Comparison of ENCODE assay signal across 9 mouse cellular contexts in genomic region chr6:89363107-89363451, GRCm38 (mm10). TPM values are rescaled to one million over a fixed set of nuclear protein-coding genes. Genes with fewer than 3 reads are reported as not detected.
A peak's percentile ranks its signal among the peaks of the same experiment; 100 is the strongest.
DNase-seq lines count a peak whose midpoint lies in the region; ATAC-seq and TF ChIP-seq lines count a peak whose summit lies in the region.
"Had no signal": no experiment of that assay in that cellular context is flagged by ENCODE, and none has a peak within 500 bp of the region (broad histone marks: within the 10 kb centered on the region; RNA-seq: fewer than 3 reads in every experiment).

No protein-coding gene starts in this region.

- no peak overlapping the region for H3ac ChIP-seq in myocyte (ENCODE audit: control insufficient read depth, insufficient read length)

- peak overlapping the region; percentile 50; the same call in 1 of the 2 replicates for H3K9ac ChIP-seq in kidney, postnatal 0 days (ENCODE audit: low read depth, low read length)
- peak overlapping the region; percentile 69 for H3K9ac ChIP-seq in embryonic facial prominence, embryonic 14.5 days (ENCODE audit: low read depth, low read length)
- H3K9ac ChIP-seq in intestine, embryonic 14.5 days (ENCODE audit: low read length): peak overlapping the region; percentile 32

- no peak for TF ChIP-seq POLR2A in myocyte (IDR thresholded peaks at IDR 0.05; ENCODE audit: insufficient read length, low read depth)

- no peaks in the 10 kb centered on the region for H3K9me3 ChIP-seq in kidney, postnatal 0 days (replicated peaks; ENCODE audit: low read length)
- H3K9me3 ChIP-seq in embryonic facial prominence, embryonic 14.5 days (ENCODE audit: control insufficient read depth, low read length): peaks cover 6% of the 10 kb centered on the region; the same call in 1 of the 2 replicates
- 0 out of 2 replicates have a peak, but pooled peaks cover 3% of the 10 kb centered on the region for H3K9me3 ChIP-seq in intestine, embryonic 14.5 days (ENCODE audit: control insufficient read depth, low read length)

- H3K4me3 ChIP-seq in kidney, postnatal 0 days (replicated peaks; ENCODE audit: low read depth, low read length): peak overlapping the region; percentile 27
- peak overlapping the region; percentile 98 for H3K4me3 ChIP-seq in embryonic facial prominence, embryonic 14.5 days (ENCODE audit: low read depth, low read length)
- peak overlapping the region; percentile 95 for H3K4me3 ChIP-seq in intestine, embryonic 14.5 days (ENCODE audit: low read depth, low read length)
- H3K4me3 ChIP-seq in myocyte: no peak overlapping the region

- no peak overlapping the region for H3K27ac ChIP-seq in kidney, postnatal 0 days
- H3K27ac ChIP-seq in embryonic facial prominence, embryonic 14.5 days (replicated peaks; ENCODE audit: low read depth, low read length): no peak overlapping the region
- no peak overlapping the region for H3K27ac ChIP-seq in intestine, embryonic 14.5 days (ENCODE audit: low read depth)

- H3K36me3 ChIP-seq in kidney, postnatal 0 days (ENCODE audit: insufficient read depth, low read length): no peaks in the 10 kb centered on the region
- H3K36me3 ChIP-seq in embryonic facial prominence, embryonic 14.5 days (ENCODE audit: control insufficient read depth, insufficient read depth, low read length): no peaks in the 10 kb centered on the region
- H3K36me3 ChIP-seq in intestine, embryonic 14.5 days (ENCODE audit: control insufficient read depth, insufficient read depth, low read length): no peaks in the 10 kb centered on the region
- H3K36me3 ChIP-seq in myocyte (ENCODE audit: control insufficient read depth, insufficient read depth): no peaks in the 10 kb centered on the region

- peaks cover 24% of the 10 kb centered on the region for H3K4me1 ChIP-seq in kidney, postnatal 0 days (replicated peaks; ENCODE audit: insufficient read depth, low read length)
- H3K4me1 ChIP-seq in embryonic facial prominence, embryonic 14.5 days (ENCODE audit: control insufficient read depth, insufficient read depth, low read length): peaks cover 29% of the 10 kb centered on the region
- peaks cover 27% of the 10 kb centered on the region for H3K4me1 ChIP-seq in intestine, embryonic 14.5 days (replicated peaks; ENCODE audit: control insufficient read depth, insufficient read depth, low read length)

- peaks cover 37% of the 10 kb centered on the region for H3K79me2 ChIP-seq in myocyte (ENCODE audit: control insufficient read depth, insufficient read depth)

- no peaks in the 10 kb centered on the region for H3K27me3 ChIP-seq in kidney, postnatal 0 days (ENCODE audit: insufficient read depth, low read length)
- no peaks in the 10 kb centered on the region for H3K27me3 ChIP-seq in embryonic facial prominence, embryonic 14.5 days (replicated peaks; ENCODE audit: control insufficient read depth, insufficient read depth, low read length)
- peaks cover 8% of the 10 kb centered on the region; the same call in 1 of the 2 replicates for H3K27me3 ChIP-seq in intestine, embryonic 14.5 days (replicated peaks; ENCODE audit: control insufficient read depth, insufficient read depth, low read length)
- H3K27me3 ChIP-seq in myocyte (ENCODE audit: control insufficient read depth, insufficient read depth, insufficient read length): no peaks in the 10 kb centered on the region
- H3K27me3 ChIP-seq: Patski had no signal

- no peak; the same call in 1 of the 2 replicates for ATAC-seq in kidney, postnatal 0 days (replicated peaks; ENCODE audit: low FRiP score, low read depth)
- peak; percentile 12; the same call in 1 of the 2 replicates for ATAC-seq in embryonic facial prominence, embryonic 14.5 days (ENCODE audit: low read depth)
- no peak for ATAC-seq in intestine, embryonic 14.5 days (replicated peaks; ENCODE audit: low FRiP score, low TSS enrichment, low read depth)
- no peak for ATAC-seq in inflammation-experienced regulatory T-cells, adult 6 months

- TF ChIP-seq CTCF in kidney, postnatal 0 days (IDR thresholded peaks at IDR 0.05; ENCODE audit: low read depth): no peak; the same call in 1 of the 2 replicates

- DNase-seq in kidney, postnatal 0 days (ENCODE audit: low spot score): no peak
- no peak for DNase-seq in kidney, postnatal 10 days
- DNase-seq in embryonic facial prominence, embryonic 14.5 days (ENCODE audit: low spot score): no peak
- DNase-seq in intestine, embryonic 14.5 days (ENCODE audit: low spot score): no peak
- no peak for DNase-seq in adipocyte (ENCODE audit: low spot score)
- no peak for DNase-seq in right cerebral cortex, postnatal 10 days (ENCODE audit: low spot score in 2 of 2)

- 7% methylated on average over 16 of the region's 16 CpGs for WGBS in kidney, postnatal 0 days
- WGBS in embryonic facial prominence, embryonic 14.5 days: 4% methylated on average over 16 of the region's 16 CpGs
- 6% methylated on average over 16 of the region's 16 CpGs for WGBS in intestine, embryonic 14.5 days

- peak overlapping the region; percentile 90 for H3K4me2 ChIP-seq in kidney, postnatal 0 days (ENCODE audit: low read length)
- peak overlapping the region; percentile 100 for H3K4me2 ChIP-seq in embryonic facial prominence, embryonic 14.5 days (ENCODE audit: low read depth, low read length)
- peak overlapping the region; percentile 99 for H3K4me2 ChIP-seq in intestine, embryonic 14.5 days (ENCODE audit: low read length)
- peak overlapping the region; percentile 76 for H3K4me2 ChIP-seq in myocyte (ENCODE audit: low read depth)

TF ChIP-seq in myocyte, 11 proteins besides CTCF, POLR2A, EP300 and RAD21:
- TF ChIP-seq TCF3 (IDR thresholded peaks at IDR 0.05; ENCODE audit: insufficient read length, low read depth): no peak
- TF ChIP-seq USF1 (IDR thresholded peaks at IDR 0.05; ENCODE audit: low read depth): no peak
- TF ChIP-seq MYOD1 (IDR thresholded peaks at IDR 0.05; ENCODE audit: control insufficient read depth in 1 of 3, insufficient read length in 2 of 3, low read depth in 2 of 3): no peak
- no peak for TF ChIP-seq TCF12 (IDR thresholded peaks at IDR 0.05; ENCODE audit: insufficient read depth, poor library complexity, severe bottlenecking)
- no peak for TF ChIP-seq MAX (IDR thresholded peaks at IDR 0.05; ENCODE audit: low read depth)
- TF ChIP-seq CEBPB (IDR thresholded peaks at IDR 0.05; ENCODE audit: insufficient read depth, poor library complexity, severe bottlenecking): no peak
- TF ChIP-seq POLR2AphosphoS2 (IDR thresholded peaks at IDR 0.05; ENCODE audit: insufficient read length, low read depth): no peak
- TF ChIP-seq MYOG (IDR thresholded peaks at IDR 0.05; ENCODE audit: control insufficient read depth in 1 of 3, insufficient read depth in 1 of 3, insufficient read length in 2 of 3, low read depth in 2 of 3): no peak
- TF ChIP-seq REST (IDR thresholded peaks at IDR 0.05; ENCODE audit: insufficient read depth, insufficient read length): no peak
- no peak for TF ChIP-seq E2F4 (IDR thresholded peaks at IDR 0.05; ENCODE audit: insufficient read depth)
- TF ChIP-seq SRF (IDR thresholded peaks at IDR 0.05; ENCODE audit: control insufficient read depth, insufficient read length, low read depth): no peak

RNA-seq across cellular contexts. Expression of gene Plxna1, which starts 0.7 kb away (rescaled TPM):
- polyA plus RNA-seq in kidney, postnatal 0 days (2015; fragmentation: Nextera tagmentation; extraction: Ambion mirVana): 16.9 and 17.8 TPM in 2 replicates
- polyA plus RNA-seq in embryonic facial prominence, embryonic 14.5 days (2014; fragmentation: Nextera tagmentation; extraction: Ambion mirVana): 31.7 and 31.8 TPM in 2 replicates
- 20.6 and 20.9 TPM in 2 replicates for polyA plus RNA-seq in intestine, embryonic 14.5 days (2014; fragmentation: Nextera tagmentation; extraction: Ambion mirVana)
- 64.4 TPM for polyA plus RNA-seq in myocyte (2012; fragmentation: generic; extraction: Trizol)
- polyA plus RNA-seq in inflammation-experienced regulatory T-cells, adult 6 months (2017; shearing (Covaris generic)): 1 to 10 TPM in 1 of 3 experiments, under 1 TPM in 2; 0.60 to 2.5 (median 0.86) TPM
